Mouse (Mus musculus) duodenum, adult 2 months (tissue): ENCODE results near the gene Fxyd2. TPM values are rescaled to one million over a fixed set of nuclear protein-coding genes. Genes with fewer than 3 reads are reported as not detected.

ENCODE experiments used
- polyA plus RNA-seq: library from polyadenylated mRNA; depleted of rRNA; stranded (reverse); fragments of >200 nt; gene quantifications from 2 replicates; pipeline ENCODE4 v1.2.3, GENCODE M21; 2012; ENCODE audit warnings: low replicate concordance; rRNA removed

The Fxyd2 gene
- polyA plus RNA-seq, result 4.3 and 5.3 TPM in 2 replicates

GRCm38 (mm10) chr9:45399434-45399833 lies at the start of gene Fxyd2:
Gene Fxyd2, plus strand, starts transcription at chr9:45399669.

GRCm38 (mm10) chr9:45370117-45370561 lies 29.3 kb upstream of the Fxyd2 start, which contains the start of gene Fxyd6:
Gene Fxyd6, plus strand, starts transcription at chr9:45370185.

GRCm38 (mm10) chr9:45426456-45426855 lies 27.0 kb downstream of the Fxyd2 start, which contains the start of gene Dscaml1:
Gene Dscaml1, plus strand, starts transcription at chr9:45426628.

Other genes with a start within 250 kb of the Fxyd2 start
- gene BC049352, start 217.7 kb upstream of the Fxyd2 start, polyA plus RNA-seq, result 0.05 TPM in 1 of 2 replicates, not detected in the other
- 46.7 and 62.2 TPM in 2 replicates for gene Tmprss4, start 195.6 kb upstream of the Fxyd2 start, polyA plus RNA-seq
- gene Il10ra, start 130.5 kb upstream of the Fxyd2 start, polyA plus RNA-seq, result 1.7 and 3.0 TPM in 2 replicates
- gene Tmprss13, start 80.6 kb upstream of the Fxyd2 start, polyA plus RNA-seq, result not detected in 2 replicates
- 24.0 and 31.1 TPM in 2 replicates for gene Fxyd6, start 29.5 kb upstream of the Fxyd2 start, polyA plus RNA-seq
- 0.51 and 0.88 TPM in 2 replicates for gene Dscaml1, start 27.0 kb downstream of the Fxyd2 start, polyA plus RNA-seq